Mouse (Mus musculus) intestine, embryonic 16.5 days (tissue): Measurements from ENCODE around the gene Vsig1. TPM values are rescaled to one million over a fixed set of nuclear protein-coding genes. Genes with fewer than 3 reads are reported as not detected.

ENCODE experiments used
- ATAC-seq: fragments of 200-750 bp; cut with Nextera tagmentation; 2 replicates; pipeline ENCODE4 v1.8.0; 2017; ENCODE audit warnings: moderate TSS enrichment, moderate library complexity
- H3K27ac ChIP-seq: fragments of 300-500 bp; sonication (generic); 2 replicates; pipeline ENCODE4 v1.5.1; 2014; ENCODE audit warnings: mild to moderate bottlenecking, low read length
- H3K27me3 ChIP-seq: fragments of 300-500 bp; sonication (generic); replicated peaks from 2 replicates; pipeline ENCODE4 v1.6.1; 2014; ENCODE audit warnings: low read length, control low read depth, mixed read lengths; ENCODE audit not compliant: control insufficient read depth, insufficient read depth
- H3K36me3 ChIP-seq: fragments of 300-500 bp; sonication (generic); 2 replicates; pipeline ENCODE4 v1.6.1; 2014; ENCODE audit warnings: low read length, control low read depth; ENCODE audit not compliant: control insufficient read depth, insufficient read depth
- H3K4me1 ChIP-seq: fragments of 300-500 bp; sonication (generic); 2 replicates; pipeline ENCODE4 v1.6.1; 2014; ENCODE audit warnings: low read length, control low read depth, mixed read lengths; ENCODE audit not compliant: control insufficient read depth, insufficient read depth
- H3K4me2 ChIP-seq: fragments of 300-500 bp; sonication (generic); 2 replicates; pipeline ENCODE4 v1.6.1; 2014; ENCODE audit warnings: low read depth, low read length, control low read depth
- H3K4me3 ChIP-seq: fragments of 300-500 bp; sonication (generic); 2 replicates; pipeline ENCODE4 v1.5.1; 2014; ENCODE audit warnings: mild to moderate bottlenecking, low read length
- H3K9ac ChIP-seq: fragments of 300-500 bp; sonication (generic); 2 replicates; pipeline ENCODE4 v1.6.1; 2014; ENCODE audit warnings: low read depth, low read length
- H3K9me3 ChIP-seq: fragments of 300-500 bp; sonication (generic); 2 replicates; pipeline ENCODE4 v1.6.1; 2016; ENCODE audit warnings: low read length, control low read depth; ENCODE audit not compliant: control insufficient read depth
- WGBS: fragments of 180-500 bp; shearing (Covaris S2); extraction: QIAGEN DNeasy Blood & Tissue Kit; methylation state at CpG from one replicate; pipeline ENCODE4 v1.1.7; 2014; 5-methylcytosine and 5-hydroxymethylcytosine counted together
- polyA plus RNA-seq: library from polyadenylated mRNA; unstranded; fragments of >200 nt; fragmentation: Nextera tagmentation; extraction: Ambion mirVana; gene quantifications from 2 replicates; pipeline ENCODE4 v1.2.1, GENCODE M21; 2015

Gene Vsig1
- polyA plus RNA-seq = 0.45 and 0.67 TPM in 2 replicates

GRCm38 (mm10) chrX:140907360-140907759, at the start of gene Vsig1:
Vsig1 (plus strand) TSS chrX:140907608.
- Histone ChIP-seq H3K27ac (no peak within 1 kb of the TSS), H3K36me3 (no peaks in the 10 kb centered on the region), H3K4me3 (no peak within 1 kb of the TSS), H3K4me2 (no peak within 1 kb of the TSS), H3K9me3 (no peaks in the 10 kb centered on the region), H3K4me1 (no peaks in the 10 kb centered on the region), H3K27me3 (no peaks in the 10 kb centered on the region), H3K9ac (no peak within 1 kb of the TSS)
- 50% methylated on average over 7 of the region's 7 CpGs for WGBS
- ATAC-seq = no peak

- Histone ChIP-seq H3K4me3 (no peak overlapping the region), H3K9ac (no peak overlapping the region), H3K4me2 (no peak overlapping the region), H3K9me3 (no peaks in the 10 kb centered on the region), H3K4me1 (no peaks in the 10 kb centered on the region), H3K27me3 (no peaks in the 10 kb centered on the region), H3K27ac (no peak overlapping the region), H3K36me3 (no peaks in the 10 kb centered on the region)
- 90% methylated on average over 6 of the region's 6 CpGs for WGBS
- no peak for ATAC-seq
Measured at GRCm38 (mm10) chrX:140862760-140863159, 44.6 kb upstream of the Vsig1 start.

GRCm38 (mm10) chrX:140863431-140863830, 44.0 kb upstream of the Vsig1 start:
- no peak overlapping the region for H3K27ac ChIP-seq
- WGBS = 84% methylated on average over 4 of the region's 4 CpGs
- no peak for ATAC-seq

GRCm38 (mm10) chrX:140887193-140887592, 20.2 kb upstream of the Vsig1 start:
- Histone ChIP-seq H3K9ac (no peak overlapping the region), H3K27me3 (peaks cover 8% of the 10 kb centered on the region; the same call in 1 of the 2 replicates), H3K4me1 (no peaks in the 10 kb centered on the region), H3K27ac (no peak overlapping the region), H3K36me3 (no peaks in the 10 kb centered on the region), H3K4me2 (no peak overlapping the region), H3K9me3 (no peaks in the 10 kb centered on the region), H3K4me3 (no peak overlapping the region)
- no peak for ATAC-seq
- WGBS = 79% methylated on average over 2 of the region's 2 CpGs

More at GRCm38 (mm10) chrX:140863431-140863830, 44.0 kb upstream of the Vsig1 start:
- Histone ChIP-seq H3K9me3 (no peaks in the 10 kb centered on the region), H3K36me3 (no peaks in the 10 kb centered on the region), H3K4me3 (no peak overlapping the region), H3K4me1 (no peaks in the 10 kb centered on the region), H3K27me3 (no peaks in the 10 kb centered on the region), H3K4me2 (no peak overlapping the region), H3K9ac (no peak overlapping the region)

GRCm38 (mm10) chrX:140891796-140892195, 15.6 kb upstream of the Vsig1 start:
- H3K4me1 ChIP-seq = no peaks in the 10 kb centered on the region
- H3K27me3 ChIP-seq = 0 out of 2 replicates have a peak, but pooled peaks cover 5% of the 10 kb centered on the region
- no peak overlapping the region for H3K27ac ChIP-seq
- 82% methylated on average over 4 of the region's 4 CpGs for WGBS
- no peak overlapping the region for H3K4me2 ChIP-seq
- no peak overlapping the region for H3K9ac ChIP-seq
- no peak for ATAC-seq
- H3K4me3 ChIP-seq = no peak overlapping the region
- no peaks in the 10 kb centered on the region for H3K9me3 ChIP-seq
- no peaks in the 10 kb centered on the region for H3K36me3 ChIP-seq

- H3K4me2 ChIP-seq = no peak overlapping the region
- no peak for ATAC-seq
- WGBS = 58% methylated on average over 3 of the region's 3 CpGs
- H3K27ac ChIP-seq = no peak overlapping the region
- no peak overlapping the region for H3K9ac ChIP-seq
- no peaks in the 10 kb centered on the region for H3K9me3 ChIP-seq
- no peaks in the 10 kb centered on the region for H3K4me1 ChIP-seq
- no peaks in the 10 kb centered on the region for H3K27me3 ChIP-seq
- no peak overlapping the region for H3K4me3 ChIP-seq
- H3K36me3 ChIP-seq = no peaks in the 10 kb centered on the region
Measured at GRCm38 (mm10) chrX:140903487-140903886, 3.9 kb upstream of the Vsig1 start.

GRCm38 (mm10) chrX:140921321-140921720, 13.9 kb downstream of the Vsig1 start:
- H3K9me3 ChIP-seq = no peaks in the 10 kb centered on the region
- WGBS = 78% methylated on average over 6 of the region's 6 CpGs
- H3K4me1 ChIP-seq = no peaks in the 10 kb centered on the region
- H3K9ac ChIP-seq = no peak overlapping the region
- no peaks in the 10 kb centered on the region for H3K36me3 ChIP-seq
- ATAC-seq = no peak
- H3K27me3 ChIP-seq = 0 out of 2 replicates have a peak, but pooled peaks cover 5% of the 10 kb centered on the region
- no peak overlapping the region for H3K4me3 ChIP-seq
- H3K27ac ChIP-seq = no peak overlapping the region
- H3K4me2 ChIP-seq = no peak overlapping the region

GRCm38 (mm10) chrX:140932066-140932465, 24.7 kb downstream of the Vsig1 start:
- H3K27me3 ChIP-seq = 0 out of 2 replicates have a peak, but pooled peaks cover 7% of the 10 kb centered on the region
- H3K9ac ChIP-seq = no peak overlapping the region
- no peaks in the 10 kb centered on the region for H3K9me3 ChIP-seq
- ATAC-seq = no peak
- WGBS = 73% methylated on average over 3 of the region's 3 CpGs
- no peak overlapping the region for H3K4me2 ChIP-seq
- no peak overlapping the region for H3K4me3 ChIP-seq
- no peaks in the 10 kb centered on the region for H3K4me1 ChIP-seq
- no peak overlapping the region for H3K27ac ChIP-seq
- H3K36me3 ChIP-seq = no peaks in the 10 kb centered on the region

GRCm38 (mm10) chrX:140933263-140933662, 25.9 kb downstream of the Vsig1 start:
- H3K27me3 ChIP-seq = 0 out of 2 replicates have a peak, but pooled peaks cover 7% of the 10 kb centered on the region

GRCm38 (mm10) chrX:140936271-140936670, 28.9 kb downstream of the Vsig1 start:
- ATAC-seq = no peak
- Histone ChIP-seq H3K4me3 (no peak overlapping the region), H3K27ac (no peak overlapping the region), H3K9me3 (no peaks in the 10 kb centered on the region), H3K9ac (no peak overlapping the region), H3K36me3 (no peaks in the 10 kb centered on the region), H3K4me2 (no peak overlapping the region), H3K27me3 (0 out of 2 replicates have a peak, but pooled peaks cover 7% of the 10 kb centered on the region), H3K4me1 (no peaks in the 10 kb centered on the region)
- WGBS = 53% methylated on average over 5 of the region's 5 CpGs

More at GRCm38 (mm10) chrX:140933263-140933662, 25.9 kb downstream of the Vsig1 start:
- Histone ChIP-seq H3K4me3 (no peak overlapping the region), H3K27ac (no peak overlapping the region), H3K4me1 (no peaks in the 10 kb centered on the region), H3K9ac (no peak overlapping the region), H3K4me2 (no peak overlapping the region), H3K36me3 (no peaks in the 10 kb centered on the region), H3K9me3 (no peaks in the 10 kb centered on the region)
- ATAC-seq = no peak
- 77% methylated on average over 3 of the region's 3 CpGs for WGBS
